Mouse (Mus musculus) neural tube, embryonic 15.5 days (tissue): Measurements from ENCODE around the gene Cog5. TPM values are rescaled to one million over a fixed set of nuclear protein-coding genes. Genes with fewer than 3 reads are reported as not detected.
A peak's percentile ranks its signal among the peaks of the same experiment; 100 is the strongest.

Experiments
- ATAC-seq: fragments of 200-750 bp; cut with Nextera tagmentation; 2 replicates; pipeline ENCODE4 v1.8.0; 2017; ENCODE audit warnings: mild to moderate bottlenecking, moderate TSS enrichment, moderate library complexity; ENCODE audit not compliant: low FRiP score
- H3K27ac ChIP-seq: fragments of 300-500 bp; sonication (generic); replicated peaks from 2 replicates; pipeline ENCODE4 v1.5.1; 2015; ENCODE audit warnings: mild to moderate bottlenecking, inconsistent platforms
- H3K27me3 ChIP-seq: fragments of 300-500 bp; sonication (generic); replicated peaks from 2 replicates; pipeline ENCODE4 v1.6.1; 2015; ENCODE audit warnings: inconsistent platforms
- H3K36me3 ChIP-seq: fragments of 300-500 bp; sonication (generic); 2 replicates; pipeline ENCODE4 v1.6.1; 2015; ENCODE audit warnings: inconsistent platforms
- H3K4me1 ChIP-seq: fragments of 300-500 bp; sonication (generic); 2 replicates; pipeline ENCODE4 v1.6.1; 2015; ENCODE audit warnings: inconsistent platforms
- H3K4me2 ChIP-seq: fragments of 300-500 bp; sonication (generic); 2 replicates; pipeline ENCODE4 v1.6.1; 2015; ENCODE audit warnings: inconsistent platforms, mild to moderate bottlenecking, moderate library complexity
- H3K4me3 ChIP-seq: fragments of 300-500 bp; sonication (generic); replicated peaks from 2 replicates; pipeline ENCODE4 v1.5.1; 2015; ENCODE audit warnings: mild to moderate bottlenecking, inconsistent platforms
- H3K9ac ChIP-seq: fragments of 300-500 bp; sonication (generic); replicated peaks from 2 replicates; pipeline ENCODE4 v1.6.1; 2015; ENCODE audit warnings: mild to moderate bottlenecking, inconsistent platforms
- H3K9me3 ChIP-seq: fragments of 300-500 bp; sonication (generic); replicated peaks from 2 replicates; pipeline ENCODE4 v1.6.1; 2016; ENCODE audit warnings: inconsistent platforms
- WGBS: fragments of 180-500 bp; shearing (Covaris S2); methylation state at CpG from one replicate; pipeline ENCODE4 v1.1.7; 2015; ENCODE audit warnings: mixed read lengths; 5-methylcytosine and 5-hydroxymethylcytosine counted together
- polyA plus RNA-seq: library from polyadenylated mRNA; unstranded; fragments of >200 nt; fragmentation: Nextera tagmentation; extraction: Ambion mirVana; gene quantifications from 2 replicates; pipeline ENCODE4 v1.2.1, GENCODE M21; 2015

The Cog5 gene
- polyA plus RNA-seq, 1 experiment from 2014 or later, result 28.6 TPM

- H3K4me1 ChIP-seq, result 0 out of 2 replicates have a peak, but pooled peaks cover 4% of the 10 kb centered on the region
- ATAC-seq, result no peak
- 91% methylated on average over 3 of the region's 3 CpGs for WGBS
- H3K9ac ChIP-seq, result no peak overlapping the region
- H3K36me3 ChIP-seq, result peaks cover 24% of the 10 kb centered on the region
- H3K27me3 ChIP-seq, result no peaks in the 10 kb centered on the region
- no peak overlapping the region for H3K4me2 ChIP-seq
- H3K27ac ChIP-seq, result no peak overlapping the region
- no peaks in the 10 kb centered on the region for H3K9me3 ChIP-seq
- H3K4me3 ChIP-seq, result no peak overlapping the region
Observed at GRCm38 (mm10) chr12:31924135-31924534, 269.5 kb downstream of the Cog5 start.

GRCm38 (mm10) chr12:31925343-31925742 lies 270.7 kb downstream of the Cog5 start:
- H3K4me2 ChIP-seq, result no peak overlapping the region
- 92% methylated on average over 6 of the region's 6 CpGs for WGBS
- 0 out of 2 replicates have a peak, but pooled peaks cover 4% of the 10 kb centered on the region for H3K4me1 ChIP-seq
- H3K4me3 ChIP-seq, result no peak overlapping the region
- no peak overlapping the region for H3K27ac ChIP-seq
- no peaks in the 10 kb centered on the region for H3K27me3 ChIP-seq
- H3K9me3 ChIP-seq, result no peaks in the 10 kb centered on the region
- H3K9ac ChIP-seq, result no peak overlapping the region
- no peak for ATAC-seq
- peaks cover 26% of the 10 kb centered on the region for H3K36me3 ChIP-seq

GRCm38 (mm10) chr12:31926661-31927061 lies 272.0 kb downstream of the Cog5 start:
- Histone ChIP-seq H3K27ac (no peak overlapping the region), H3K4me1 (0 out of 2 replicates have a peak, but pooled peaks cover 4% of the 10 kb centered on the region), H3K9me3 (no peaks in the 10 kb centered on the region), H3K4me3 (no peak overlapping the region), H3K27me3 (no peaks in the 10 kb centered on the region), H3K4me2 (no peak overlapping the region), H3K36me3 (peaks cover 34% of the 10 kb centered on the region), H3K9ac (no peak overlapping the region)
- ATAC-seq, result peak; percentile 90
- WGBS, result 19% methylated on average over 4 of the region's 4 CpGs

GRCm38 (mm10) chr12:31928498-31928897 lies 273.8 kb downstream of the Cog5 start:
- H3K36me3 ChIP-seq, result peaks cover 43% of the 10 kb centered on the region
- H3K4me2 ChIP-seq, result no peak overlapping the region
- H3K4me3 ChIP-seq, result no peak overlapping the region
- H3K9ac ChIP-seq, result no peak overlapping the region
- 0 out of 2 replicates have a peak, but pooled peaks cover 4% of the 10 kb centered on the region for H3K4me1 ChIP-seq
- ATAC-seq, result no peak
- no peaks in the 10 kb centered on the region for H3K9me3 ChIP-seq
- WGBS, result 86% methylated on average over 3 of the region's 3 CpGs
- H3K27me3 ChIP-seq, result no peaks in the 10 kb centered on the region
- H3K27ac ChIP-seq, result no peak overlapping the region

GRCm38 (mm10) chr12:31931818-31932217 lies 277.1 kb downstream of the Cog5 start:
- Histone ChIP-seq H3K4me3 (no peak overlapping the region), H3K27me3 (no peaks in the 10 kb centered on the region), H3K4me1 (0 out of 2 replicates have a peak, but pooled peaks cover under 1% of the 10 kb centered on the region), H3K9me3 (no peaks in the 10 kb centered on the region), H3K27ac (no peak overlapping the region), H3K4me2 (no peak overlapping the region), H3K9ac (no peak overlapping the region), H3K36me3 (peaks cover 46% of the 10 kb centered on the region)
- ATAC-seq, result no peak
- 96% methylated on average over 3 of the region's 3 CpGs for WGBS

- H3K4me2 ChIP-seq, result no peak overlapping the region
- WGBS, result 41% methylated on average over 6 of the region's 6 CpGs
- H3K27me3 ChIP-seq, result no peaks in the 10 kb centered on the region
- no peaks in the 10 kb centered on the region for H3K9me3 ChIP-seq
- H3K4me3 ChIP-seq, result no peak overlapping the region
- H3K9ac ChIP-seq, result no peak overlapping the region
- no peak for ATAC-seq
- no peak overlapping the region for H3K27ac ChIP-seq
- no peaks in the 10 kb centered on the region for H3K4me1 ChIP-seq
- H3K36me3 ChIP-seq, result peaks cover 57% of the 10 kb centered on the region
Observed at GRCm38 (mm10) chr12:31936657-31937300, 282.1 kb downstream of the Cog5 start.

GRCm38 (mm10) chr12:31937613-31938012 lies 282.9 kb downstream of the Cog5 start:
- no peak for ATAC-seq
- Histone ChIP-seq H3K9me3 (no peaks in the 10 kb centered on the region), H3K27me3 (no peaks in the 10 kb centered on the region), H3K27ac (no peak overlapping the region), H3K4me3 (no peak overlapping the region), H3K9ac (no peak overlapping the region), H3K4me2 (no peak overlapping the region), H3K36me3 (peaks cover 58% of the 10 kb centered on the region), H3K4me1 (no peaks in the 10 kb centered on the region)
- 89% methylated on average over 3 of the region's 3 CpGs for WGBS

- no peak for ATAC-seq
- Histone ChIP-seq H3K4me3 (no peak overlapping the region), H3K27me3 (no peaks in the 10 kb centered on the region), H3K27ac (no peak overlapping the region), H3K9ac (no peak overlapping the region), H3K4me2 (no peak overlapping the region), H3K36me3 (peaks cover 60% of the 10 kb centered on the region), H3K4me1 (no peaks in the 10 kb centered on the region), H3K9me3 (no peaks in the 10 kb centered on the region)
- WGBS, result 86% methylated on average over 4 of the region's 4 CpGs
Observed at GRCm38 (mm10) chr12:31938391-31938997, 283.8 kb downstream of the Cog5 start.

- H3K36me3 ChIP-seq, result peaks cover 63% of the 10 kb centered on the region
- no peaks in the 10 kb centered on the region for H3K27me3 ChIP-seq
- H3K4me1 ChIP-seq, result no peaks in the 10 kb centered on the region
- H3K4me2 ChIP-seq, result no peak overlapping the region
- H3K9me3 ChIP-seq, result no peaks in the 10 kb centered on the region
- no peak for ATAC-seq
- no peak overlapping the region for H3K4me3 ChIP-seq
- H3K27ac ChIP-seq, result no peak overlapping the region
- H3K9ac ChIP-seq, result no peak overlapping the region
Observed at GRCm38 (mm10) chr12:31939026-31939425, 284.4 kb downstream of the Cog5 start.

- Histone ChIP-seq H3K27ac (no peak overlapping the region), H3K4me1 (no peaks in the 10 kb centered on the region), H3K9me3 (no peaks in the 10 kb centered on the region), H3K4me2 (no peak overlapping the region), H3K27me3 (no peaks in the 10 kb centered on the region), H3K4me3 (no peak overlapping the region), H3K9ac (no peak overlapping the region), H3K36me3 (peaks cover 36% of the 10 kb centered on the region)
- 96% methylated on average over 4 of the region's 4 CpGs for WGBS
- no peak for ATAC-seq
Observed at GRCm38 (mm10) chr12:31943020-31943654, 288.5 kb downstream of the Cog5 start.

- no peak for ATAC-seq
- Histone ChIP-seq H3K27ac (no peak overlapping the region), H3K4me2 (no peak overlapping the region), H3K4me1 (peaks cover 3% of the 10 kb centered on the region; the same call in 1 of the 2 replicates), H3K9ac (no peak overlapping the region), H3K36me3 (peaks cover 24% of the 10 kb centered on the region), H3K9me3 (no peaks in the 10 kb centered on the region), H3K27me3 (no peaks in the 10 kb centered on the region), H3K4me3 (no peak overlapping the region)
- WGBS, result 95% methylated on average over 2 of the region's 2 CpGs
Observed at GRCm38 (mm10) chr12:31944405-31944804, 289.7 kb downstream of the Cog5 start.

- Histone ChIP-seq H3K27me3 (no peaks in the 10 kb centered on the region), H3K9me3 (no peaks in the 10 kb centered on the region), H3K4me3 (no peak overlapping the region), H3K27ac (no peak overlapping the region), H3K9ac (no peak overlapping the region), H3K4me1 (peaks cover 11% of the 10 kb centered on the region; the same call in 1 of the 2 replicates), H3K36me3 (peaks cover 13% of the 10 kb centered on the region), H3K4me2 (no peak overlapping the region)
- ATAC-seq, result no peak
- 91% methylated on average over 5 of the region's 5 CpGs for WGBS
Observed at GRCm38 (mm10) chr12:31947476-31947875, 292.8 kb downstream of the Cog5 start.
